Mouse (Mus musculus) testis, adult 2 months (tissue): ENCODE results near the gene Slc23a4. TPM values are rescaled to one million over a fixed set of nuclear protein-coding genes. Genes with fewer than 3 reads are reported as not detected.

Experiments used
- H3K27ac ChIP-seq: fragments of 200-500 bp; 2 replicates; pipeline ENCODE4 v1.5.1; 2012; ENCODE audit warnings: low read depth, low read length; ENCODE audit not compliant: control insufficient read depth, insufficient read depth
- H3K27me3 ChIP-seq: fragments of 200-500 bp; 2 replicates; pipeline ENCODE4 v1.6.1; 2012; ENCODE audit warnings: mild to moderate bottlenecking, low read length, moderate library complexity; ENCODE audit not compliant: control insufficient read depth, insufficient read depth
- H3K36me3 ChIP-seq: fragments of 200-500 bp; 2 replicates; pipeline ENCODE4 v1.6.1; 2012; ENCODE audit warnings: mild to moderate bottlenecking, low read length; ENCODE audit not compliant: control insufficient read depth, insufficient read depth
- H3K4me1 ChIP-seq: fragments of 200-500 bp; 2 replicates; pipeline ENCODE4 v1.6.1; 2012; ENCODE audit warnings: low read length; ENCODE audit not compliant: control insufficient read depth, insufficient read depth
- H3K4me3 ChIP-seq: fragments of 200-500 bp; 2 replicates; pipeline ENCODE4 v1.5.1; 2012; ENCODE audit warnings: low read depth, mild to moderate bottlenecking, low read length, moderate library complexity, mixed read lengths; ENCODE audit not compliant: control insufficient read depth
- CTCF ChIP-seq: fragments of 200-500 bp; IDR thresholded peaks from 2 replicates; pipeline ENCODE4 v1.5.1; 2012; ENCODE audit warnings: low read depth, mild to moderate bottlenecking, inconsistent platforms, low read length, moderate library complexity; ENCODE audit not compliant: control insufficient read depth, insufficient read depth, insufficient replicate concordance
- POLR2A ChIP-seq: fragments of 200-500 bp; IDR thresholded peaks from 2 replicates; pipeline ENCODE4 v1.6.1; 2012; ENCODE audit warnings: low read depth, mild to moderate bottlenecking, inconsistent platforms, low read length, moderate library complexity; ENCODE audit not compliant: control insufficient read depth
- polyA plus RNA-seq: library from polyadenylated mRNA; depleted of rRNA; stranded (reverse); fragments of >200 nt; gene quantifications from 2 replicates; pipeline ENCODE4 v1.2.3, GENCODE M21; 2012

Slc23a4 gene
- polyA plus RNA-seq, 1 experiment = 0.30 TPM

DNA sequence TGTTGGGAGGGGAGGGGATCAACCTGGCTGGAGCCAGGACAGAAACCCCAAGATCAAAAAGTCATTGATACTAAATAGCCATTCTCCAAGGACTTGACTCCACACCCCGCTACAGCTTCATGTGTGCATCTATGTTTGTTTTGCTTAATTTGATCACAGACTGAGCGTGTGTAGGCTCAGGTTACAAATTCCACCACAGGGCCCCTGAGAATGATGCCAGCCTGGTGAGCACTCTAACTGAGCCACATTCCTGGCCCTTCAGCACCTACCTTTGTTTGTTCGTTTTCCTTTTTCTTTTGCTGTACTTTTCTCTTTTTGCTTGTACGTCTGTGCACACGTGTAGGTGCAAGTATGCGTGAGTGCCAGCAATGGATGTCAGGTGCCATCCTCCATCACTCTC, 1.1 kb upstream of the Slc23a4 start:
- Histone ChIP-seq H3K4me1 (peaks cover 5% of the 10 kb centered on the region; the same call in 1 of the 2 replicates), H3K36me3 (no peaks in the 10 kb centered on the region), H3K4me3 (no peak overlapping the region), H3K27me3 (no peaks in the 10 kb centered on the region), H3K27ac (no peak overlapping the region)
- TF ChIP-seq POLR2A = no peak
- no peak for TF ChIP-seq CTCF

DNA sequence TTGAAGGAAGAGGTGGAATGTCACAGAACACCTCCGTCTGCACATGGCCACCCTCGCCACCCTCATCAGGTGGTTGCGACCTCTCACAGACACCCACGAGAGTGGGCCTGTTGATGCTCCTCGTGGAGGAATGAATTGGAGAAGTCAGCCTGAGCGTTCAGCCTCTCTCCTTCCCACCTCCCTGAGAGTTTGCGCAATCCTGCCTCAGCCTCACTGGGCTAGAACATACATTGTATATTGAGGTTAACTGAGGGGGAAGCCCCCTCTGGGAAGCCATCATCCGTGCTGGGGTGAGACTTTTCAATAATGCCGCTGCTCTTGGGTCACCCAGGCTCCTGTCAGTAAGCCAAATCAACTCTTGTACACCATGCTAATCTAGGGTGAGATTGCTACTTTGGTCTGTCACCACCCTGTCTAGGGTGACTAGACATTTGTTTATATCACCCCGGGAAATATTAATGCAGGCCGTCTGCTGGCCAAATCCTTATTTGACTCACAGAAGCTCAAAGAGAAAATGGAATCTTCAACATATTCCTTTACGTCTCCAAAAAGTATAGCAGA, 1.0 kb downstream of the Slc23a4 start:
- Histone ChIP-seq H3K4me3 (no peak overlapping the region), H3K36me3 (no peaks in the 10 kb centered on the region), H3K4me1 (peaks cover 5% of the 10 kb centered on the region; the same call in 1 of the 2 replicates), H3K27ac (no peak overlapping the region), H3K27me3 (no peaks in the 10 kb centered on the region)
- TF ChIP-seq CTCF (no peak), POLR2A (no peak)

DNA sequence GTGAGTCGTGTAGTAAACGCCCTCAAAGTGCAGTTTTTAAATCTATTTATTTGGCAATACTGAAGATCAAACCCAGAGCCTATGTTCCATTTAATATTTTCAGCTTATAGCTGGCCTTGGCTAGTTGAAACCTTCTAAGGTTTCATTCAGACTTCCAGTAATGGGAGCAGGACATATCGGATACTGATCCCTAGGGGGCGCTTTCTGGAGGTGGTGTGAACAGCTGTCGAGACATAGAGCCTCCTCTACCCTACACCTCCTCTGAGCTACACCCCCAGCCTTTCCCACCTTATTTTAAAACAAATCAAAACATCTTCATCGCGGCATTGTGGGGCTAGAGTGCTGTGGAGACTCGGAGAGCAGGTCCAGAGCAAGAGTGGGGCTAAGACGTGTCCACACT, 7.5 kb downstream of the Slc23a4 start:
- Histone ChIP-seq H3K27ac (no peak overlapping the region), H3K4me3 (no peak overlapping the region), H3K36me3 (no peaks in the 10 kb centered on the region), H3K27me3 (no peaks in the 10 kb centered on the region), H3K4me1 (no peaks in the 10 kb centered on the region; the same call in 1 of the 2 replicates)
- no peak for TF ChIP-seq POLR2A
- no peak for TF ChIP-seq CTCF

DNA sequence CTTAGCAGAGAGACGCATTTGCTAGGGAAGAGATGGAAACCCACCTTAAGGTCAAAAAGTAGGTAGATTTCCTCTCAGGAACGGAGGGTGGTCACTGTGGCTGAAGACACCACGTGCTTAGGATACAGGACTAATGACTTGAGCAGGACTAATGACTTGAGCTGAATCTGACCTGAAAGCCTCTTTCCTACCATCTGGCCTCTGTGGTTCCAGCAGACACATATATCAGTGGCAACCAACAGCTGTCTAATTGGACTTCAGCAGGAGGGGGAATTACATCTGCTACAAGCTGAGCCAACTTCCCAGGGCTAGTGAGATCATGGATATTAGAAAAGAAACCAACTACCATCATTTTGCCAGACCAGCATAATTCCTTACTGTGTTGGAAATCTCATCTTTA, 8.9 kb downstream of the Slc23a4 start:
- Histone ChIP-seq H3K4me3 (no peak overlapping the region), H3K27me3 (no peaks in the 10 kb centered on the region), H3K36me3 (no peaks in the 10 kb centered on the region), H3K27ac (no peak overlapping the region), H3K4me1 (no peaks in the 10 kb centered on the region; the same call in 1 of the 2 replicates)
- TF ChIP-seq POLR2A = no peak
- no peak for TF ChIP-seq CTCF

DNA sequence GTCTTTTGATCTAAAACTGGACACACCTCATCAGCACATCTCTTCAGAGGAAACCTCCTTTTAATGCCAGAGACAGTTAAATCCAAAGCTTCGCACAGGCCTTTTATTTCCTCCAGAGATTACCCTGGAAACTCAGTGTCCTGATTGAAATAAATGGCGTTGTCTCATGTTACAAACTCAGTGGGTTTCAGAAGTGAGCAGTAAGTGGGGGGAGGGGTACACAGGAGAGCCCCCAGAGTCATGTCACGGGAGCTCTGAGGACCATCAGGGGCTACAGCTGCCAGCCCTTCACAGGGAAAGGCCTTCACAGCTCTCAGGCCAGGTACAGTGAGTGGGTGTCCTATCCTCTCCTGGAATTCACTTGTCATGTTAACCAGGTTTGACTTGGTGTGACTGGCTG, 17.0 kb downstream of the Slc23a4 start:
- TF ChIP-seq POLR2A (no peak), CTCF (no peak)
- no peaks in the 10 kb centered on the region for H3K27me3 ChIP-seq
- no peaks in the 10 kb centered on the region for H3K4me1 ChIP-seq
- no peak overlapping the region for H3K4me3 ChIP-seq
- H3K27ac ChIP-seq = no peak overlapping the region
- H3K36me3 ChIP-seq = no peaks in the 10 kb centered on the region

DNA sequence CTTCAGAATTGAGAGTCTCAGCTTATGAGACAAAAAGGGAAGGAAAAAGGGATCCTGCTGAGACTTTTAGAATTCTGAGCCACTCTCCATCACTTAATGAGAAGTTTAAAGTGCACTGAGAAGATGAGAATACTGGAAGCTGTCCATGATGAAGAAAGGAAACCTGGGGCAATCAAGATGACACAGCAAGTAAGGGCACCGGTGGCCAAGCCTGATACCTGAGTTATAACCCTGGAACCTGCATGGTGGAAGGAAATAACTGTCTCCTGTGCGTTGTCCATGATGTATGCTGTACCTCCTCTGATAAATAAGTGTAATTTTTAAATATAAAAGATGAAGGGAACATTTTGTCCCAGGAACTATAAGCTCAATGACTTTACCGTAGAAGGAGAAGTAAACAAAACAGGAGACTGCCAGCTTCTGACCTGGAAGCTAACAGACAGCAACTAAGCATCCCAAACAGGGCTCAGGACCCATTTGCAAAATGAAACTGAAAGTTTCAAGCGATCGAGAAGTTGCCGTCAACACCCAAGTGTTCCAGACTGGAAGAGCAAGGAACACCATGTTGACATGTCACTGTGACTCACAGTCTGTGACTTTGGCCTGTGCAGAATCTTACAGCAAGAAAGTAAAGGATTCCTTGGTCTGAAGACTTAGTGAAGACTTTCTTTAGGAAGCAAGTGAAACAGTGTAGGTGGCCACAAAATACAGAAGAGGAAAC, 22.2 kb downstream of the Slc23a4 start:
- H3K27me3 ChIP-seq = no peaks in the 10 kb centered on the region
- H3K27ac ChIP-seq = no peak overlapping the region
- no peaks in the 10 kb centered on the region for H3K36me3 ChIP-seq
- TF ChIP-seq POLR2A (no peak), CTCF (no peak)
- H3K4me3 ChIP-seq = no peak overlapping the region
- H3K4me1 ChIP-seq = no peaks in the 10 kb centered on the region

DNA sequence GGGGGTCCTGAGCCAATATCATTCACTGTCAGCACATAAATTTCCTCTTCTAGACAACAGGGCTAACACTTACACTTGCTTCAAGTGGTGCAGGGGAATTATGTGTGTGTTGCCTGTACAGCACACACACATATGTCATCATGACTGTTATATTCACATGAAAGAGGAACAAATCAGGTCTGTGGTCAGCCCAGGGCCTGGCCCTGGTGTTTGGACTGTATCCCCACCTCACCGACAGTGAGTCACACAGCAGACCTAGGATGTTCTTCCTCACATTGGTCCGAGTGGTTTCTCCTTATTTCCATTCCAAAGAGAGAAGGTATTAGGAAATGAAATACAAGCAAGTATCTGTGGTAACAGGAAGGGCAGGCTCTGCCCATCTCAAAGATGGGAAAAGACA, 23.7 kb downstream of the Slc23a4 start:
- TF ChIP-seq CTCF = no peak
- Histone ChIP-seq H3K4me1 (no peaks in the 10 kb centered on the region), H3K36me3 (no peaks in the 10 kb centered on the region), H3K4me3 (no peak overlapping the region), H3K27ac (no peak overlapping the region), H3K27me3 (no peaks in the 10 kb centered on the region)

DNA sequence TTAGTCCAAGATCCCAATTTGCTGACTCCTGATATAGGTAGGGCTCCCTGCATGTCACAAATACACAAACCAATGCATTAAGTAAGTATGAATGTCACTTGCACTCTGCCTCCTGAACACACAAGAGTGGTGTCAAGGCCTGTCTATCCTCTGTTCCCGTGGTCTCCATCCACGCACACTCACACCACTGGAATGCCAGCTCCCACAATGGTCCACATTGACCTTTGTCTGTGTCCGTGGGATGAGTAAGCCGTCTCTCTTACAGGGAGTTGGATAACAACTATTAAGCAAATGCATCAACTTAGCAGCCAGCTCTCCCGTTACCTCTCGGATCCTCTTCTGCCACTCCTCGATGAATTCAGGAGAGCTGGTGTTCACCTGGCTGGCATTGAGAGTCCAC, 29.1 kb downstream of the Slc23a4 start:
- peaks cover 5% of the 10 kb centered on the region for H3K4me1 ChIP-seq
- H3K36me3 ChIP-seq = no peaks in the 10 kb centered on the region
- H3K27ac ChIP-seq = no peak overlapping the region
- no peak for TF ChIP-seq CTCF
- no peak for TF ChIP-seq POLR2A
- no peak overlapping the region for H3K4me3 ChIP-seq
- H3K27me3 ChIP-seq = no peaks in the 10 kb centered on the region
